Mouse (Mus musculus) small intestine, adult 2 months (tissue): ENCODE measurements around the gene Ivl. TPM values are rescaled to one million over a fixed set of nuclear protein-coding genes. Genes with fewer than 3 reads are reported as not detected.

Experiments
- H3K27ac ChIP-seq: fragments of 200-500 bp; 2 replicates; pipeline ENCODE4 v1.5.1; 2012; ENCODE audit warnings: low read depth, low read length, control low read depth, inconsistent platforms; ENCODE audit not compliant: insufficient read depth
- H3K27me3 ChIP-seq: fragments of 200-500 bp; 2 replicates; pipeline ENCODE4 v1.6.1; 2012; ENCODE audit warnings: mild to moderate bottlenecking, moderate library complexity, low read length, inconsistent platforms; ENCODE audit not compliant: control insufficient read depth, insufficient read depth
- H3K36me3 ChIP-seq: fragments of 200-500 bp; 2 replicates; pipeline ENCODE4 v1.6.1; 2012; ENCODE audit warnings: mild to moderate bottlenecking, low read length, control low read depth, inconsistent platforms; ENCODE audit not compliant: control insufficient read depth, insufficient read depth
- H3K4me1 ChIP-seq: fragments of 200-500 bp; 2 replicates; pipeline ENCODE4 v1.6.1; 2012; ENCODE audit warnings: low read length, inconsistent platforms, mixed read lengths; ENCODE audit not compliant: control insufficient read depth, insufficient read depth, insufficient read length
- H3K4me3 ChIP-seq: fragments of 200-500 bp; 2 replicates; pipeline ENCODE4 v1.5.1; 2012; ENCODE audit warnings: low read depth, mild to moderate bottlenecking, control low read depth, inconsistent platforms, low read length, moderate library complexity
- CTCF ChIP-seq: fragments of 200-500 bp; IDR thresholded peaks from 2 replicates; pipeline ENCODE4 v1.5.1; 2012; ENCODE audit warnings: low read depth, mild to moderate bottlenecking, control low read depth, inconsistent platforms, low read length, moderate library complexity, mixed read lengths; ENCODE audit not compliant: insufficient replicate concordance, insufficient read length; ENCODE audit errors: extremely low read depth
- POLR2A ChIP-seq: fragments of 200-500 bp; IDR thresholded peaks from 2 replicates; pipeline ENCODE4 v1.6.1; 2012; ENCODE audit warnings: low read depth, mild to moderate bottlenecking, control low read depth, inconsistent platforms, low read length, moderate library complexity
- WGBS: fragments of 180-500 bp; shearing (Covaris S2); methylation state at CpG from one replicate; pipeline ENCODE4 v1.1.7; 2018; 5-methylcytosine and 5-hydroxymethylcytosine counted together
- polyA plus RNA-seq: library from polyadenylated mRNA; depleted of rRNA; stranded (reverse); fragments of >200 nt; gene quantifications from 2 replicates; pipeline ENCODE4 v1.2.3, GENCODE M21; 2012; rRNA removed

Gene Ivl
- 0.34 TPM in 1 of 2 replicates, not detected in the other for polyA plus RNA-seq

DNA sequence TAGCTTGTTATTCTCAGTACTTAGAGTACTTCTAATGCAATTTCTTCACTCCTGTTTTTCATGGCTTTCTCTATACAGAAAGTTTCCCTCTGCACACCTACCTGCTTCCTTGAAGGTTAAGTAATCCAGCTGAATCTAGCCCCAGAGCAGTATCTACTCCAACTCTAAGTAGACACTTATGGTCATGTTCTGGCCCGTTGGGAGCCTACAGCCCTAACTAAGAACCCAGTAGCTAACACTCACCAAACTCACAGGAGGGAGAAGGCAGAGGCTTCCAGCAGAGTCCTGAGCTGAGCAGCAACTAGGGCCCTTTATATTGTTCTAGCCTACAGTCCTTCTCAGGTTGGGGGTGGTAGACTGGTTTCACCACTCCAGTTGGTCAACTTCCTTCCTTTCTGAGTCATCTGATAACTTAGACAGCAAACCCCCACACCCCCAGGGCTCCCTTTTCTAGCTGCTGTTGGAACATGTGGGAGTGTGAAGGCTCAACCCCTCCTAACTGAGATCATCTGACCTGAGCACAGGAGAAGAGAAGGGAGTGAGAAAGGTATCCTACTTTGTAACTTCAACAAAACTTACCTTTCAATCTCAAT lies at the start of gene Ivl:
Ivl (minus strand) TSS at position 287 of the 593 bp plus-strand sequence.
- Histone ChIP-seq H3K27me3 (no peaks in the 10 kb centered on the region), H3K4me1 (no peaks in the 10 kb centered on the region), H3K4me3 (no peak within 1 kb of the TSS), H3K27ac (no peak within 1 kb of the TSS), H3K36me3 (no peaks in the 10 kb centered on the region)
- no peak for TF ChIP-seq CTCF
- no peak for TF ChIP-seq POLR2A
- 62% methylated on average over 1 of the region's 1 CpGs for WGBS

DNA sequence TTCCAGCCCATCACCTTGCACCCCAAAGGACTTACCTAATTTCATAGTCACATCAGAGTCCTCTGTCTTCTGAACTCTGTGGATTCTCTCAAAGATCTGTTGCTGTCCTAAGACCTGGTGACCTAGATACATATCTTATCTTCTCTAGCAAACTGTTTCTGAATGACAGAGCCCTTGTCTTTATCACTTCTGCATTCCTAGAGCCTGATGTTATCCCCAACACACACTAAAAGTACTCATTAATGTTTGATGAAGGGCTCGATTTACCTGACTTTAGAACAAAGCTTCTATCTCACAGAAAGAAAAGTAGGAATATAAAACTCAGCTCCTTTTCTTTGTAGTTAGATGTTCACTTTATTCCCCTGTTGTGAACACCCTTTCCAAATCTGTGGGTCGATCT lies 48.0 kb upstream of the Ivl start, which contains the start of gene Lce6a:
Lce6a (minus strand) TSS at position 101 of the 400 bp plus-strand sequence.
- Histone ChIP-seq H3K36me3 (no peaks in the 10 kb centered on the region), H3K4me3 (no peak within 1 kb of the TSS), H3K27ac (no peak within 1 kb of the TSS), H3K27me3 (no peaks in the 10 kb centered on the region), H3K4me1 (no peaks in the 10 kb centered on the region)
- TF ChIP-seq POLR2A (no peak), CTCF (no peak)
- 29% methylated on average over 2 of the region's 2 CpGs for WGBS

DNA sequence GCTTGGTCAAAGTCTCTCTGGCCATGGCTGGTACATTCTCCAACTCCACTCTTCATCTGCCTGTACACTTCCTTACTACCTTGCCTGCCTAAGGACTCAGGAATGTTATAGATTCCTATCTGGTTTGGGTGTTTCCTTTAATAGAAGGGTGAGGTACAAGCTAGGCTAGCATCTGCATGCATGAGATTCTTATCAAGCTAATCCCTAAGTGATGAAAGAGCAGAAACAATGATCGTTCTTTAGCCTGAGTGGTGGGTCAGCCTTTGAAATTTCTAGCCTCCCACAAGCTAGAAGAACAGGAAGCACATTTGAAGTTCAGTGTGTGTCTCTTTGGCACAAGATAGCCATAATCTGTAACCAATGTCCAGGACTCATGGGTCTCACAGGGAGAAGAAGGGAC lies 36.3 kb upstream of the Ivl start:
- Histone ChIP-seq H3K36me3 (no peaks in the 10 kb centered on the region), H3K27me3 (no peaks in the 10 kb centered on the region), H3K4me1 (no peaks in the 10 kb centered on the region), H3K27ac (no peak overlapping the region), H3K4me3 (no peak overlapping the region)
- no peak for TF ChIP-seq CTCF
- no peak for TF ChIP-seq POLR2A
- 38% methylated on average over 1 of the region's 1 CpGs for WGBS

DNA sequence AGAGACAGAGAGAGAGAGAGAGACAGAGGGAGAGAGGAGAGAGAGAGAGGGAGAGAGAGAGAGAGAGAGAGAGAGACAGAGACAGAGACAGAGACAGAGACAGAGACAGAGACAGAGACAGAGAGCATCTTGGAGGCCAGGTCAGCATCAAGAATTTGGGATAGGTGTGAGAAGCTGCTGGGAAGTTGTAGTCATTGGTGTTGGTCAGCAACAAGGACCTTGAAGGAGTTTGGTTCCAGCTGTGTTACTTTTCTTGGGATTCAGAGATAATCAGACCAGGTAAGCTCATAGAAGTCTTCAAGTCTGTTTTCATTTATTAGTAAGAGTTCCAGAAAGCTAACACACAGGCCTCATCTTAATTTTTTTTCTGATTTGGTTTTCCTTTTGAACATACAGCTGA lies 33.9 kb upstream of the Ivl start, which contains the start of gene 2210017I01Rik:
2210017I01Rik (minus strand) TSS at position 101 of the 400 bp plus-strand sequence.
- TF ChIP-seq CTCF = no peak
- TF ChIP-seq POLR2A = no peak
- H3K27me3 ChIP-seq = no peaks in the 10 kb centered on the region
- no peaks in the 10 kb centered on the region for H3K4me1 ChIP-seq
- H3K36me3 ChIP-seq = no peaks in the 10 kb centered on the region
- H3K4me3 ChIP-seq = no peak within 1 kb of the TSS
- H3K27ac ChIP-seq = no peak within 1 kb of the TSS

DNA sequence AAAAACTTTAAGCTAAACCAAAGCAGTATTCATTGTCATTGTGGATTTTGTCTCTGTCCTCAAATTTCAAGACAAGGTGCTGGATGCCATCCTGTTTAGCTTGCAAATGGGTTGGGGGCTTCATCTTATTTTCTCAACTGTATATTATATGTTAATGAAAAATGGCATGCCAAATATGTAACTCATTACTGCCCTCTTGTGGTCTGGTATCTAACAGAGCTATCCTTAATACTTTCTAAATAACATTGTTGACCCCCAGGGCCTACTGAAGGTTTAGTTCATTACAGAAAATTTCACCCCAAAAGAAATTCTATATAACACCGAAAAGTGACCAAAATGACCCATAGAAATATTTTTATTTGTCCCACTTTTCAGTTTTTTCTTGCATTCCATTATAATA lies 28.6 kb upstream of the Ivl start:
- no peak overlapping the region for H3K27ac ChIP-seq
- WGBS = 41% methylated on average over 1 of the region's 1 CpGs
- no peaks in the 10 kb centered on the region for H3K27me3 ChIP-seq
- no peaks in the 10 kb centered on the region for H3K36me3 ChIP-seq
- no peak overlapping the region for H3K4me3 ChIP-seq
- no peaks in the 10 kb centered on the region for H3K4me1 ChIP-seq
- TF ChIP-seq CTCF = no peak
- TF ChIP-seq POLR2A = no peak

DNA sequence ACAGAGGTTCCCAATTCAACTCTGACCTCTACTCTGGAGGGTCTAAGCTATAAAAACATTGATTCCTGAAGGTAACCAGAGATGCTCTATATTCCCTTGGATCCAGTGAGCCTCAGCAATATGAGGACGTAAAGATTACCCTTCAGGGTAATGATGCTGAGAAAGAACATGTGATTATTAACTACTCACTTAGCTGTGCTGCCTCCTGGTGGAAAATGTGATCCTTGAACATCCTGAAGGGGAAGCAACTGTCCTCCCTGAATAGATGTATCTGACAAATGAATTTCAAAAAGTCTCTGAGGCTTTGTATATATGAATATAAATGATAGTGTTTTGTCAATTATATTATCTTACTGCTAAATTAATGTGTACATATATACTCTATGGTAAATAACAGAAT lies 26.9 kb upstream of the Ivl start:
- TF ChIP-seq CTCF (no peak), POLR2A (no peak)
- Histone ChIP-seq H3K4me1 (no peaks in the 10 kb centered on the region), H3K36me3 (no peaks in the 10 kb centered on the region), H3K27ac (no peak overlapping the region), H3K4me3 (no peak overlapping the region), H3K27me3 (no peaks in the 10 kb centered on the region)
- WGBS = 32% methylated on average over 1 of the region's 1 CpGs

DNA sequence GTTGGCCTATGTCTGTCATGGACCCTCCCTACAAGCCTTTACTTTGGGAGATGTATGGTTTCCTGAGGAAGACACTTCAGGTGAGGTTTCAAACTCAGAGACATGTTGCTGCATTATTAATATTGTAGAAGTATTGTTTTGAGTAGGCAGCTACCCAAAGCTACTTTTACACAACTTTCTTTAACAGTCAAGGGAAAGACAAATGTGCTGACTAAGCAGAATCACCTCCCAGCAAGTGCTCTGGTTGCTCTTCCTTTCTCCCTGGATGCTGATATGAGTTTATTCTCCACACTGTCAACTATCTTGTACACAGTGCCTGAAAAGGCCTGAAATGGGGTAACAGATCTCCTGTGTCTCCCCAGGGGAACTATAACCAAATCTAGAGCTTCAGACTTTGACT lies 26.4 kb upstream of the Ivl start:
- no peaks in the 10 kb centered on the region for H3K27me3 ChIP-seq
- no peak overlapping the region for H3K27ac ChIP-seq
- H3K36me3 ChIP-seq = no peaks in the 10 kb centered on the region
- H3K4me1 ChIP-seq = no peaks in the 10 kb centered on the region
- TF ChIP-seq CTCF = no peak
- no peak for TF ChIP-seq POLR2A
- H3K4me3 ChIP-seq = no peak overlapping the region
